Mouse (Mus musculus): ENCODE results near the gene Ankrd35. TPM values are rescaled to one million over a fixed set of nuclear protein-coding genes. Genes with fewer than 3 reads are reported as not detected.

The Ankrd35 gene
- polyA plus RNA-seq, 1 experiment from 2014 or later, result 0.44 TPM

DNA sequence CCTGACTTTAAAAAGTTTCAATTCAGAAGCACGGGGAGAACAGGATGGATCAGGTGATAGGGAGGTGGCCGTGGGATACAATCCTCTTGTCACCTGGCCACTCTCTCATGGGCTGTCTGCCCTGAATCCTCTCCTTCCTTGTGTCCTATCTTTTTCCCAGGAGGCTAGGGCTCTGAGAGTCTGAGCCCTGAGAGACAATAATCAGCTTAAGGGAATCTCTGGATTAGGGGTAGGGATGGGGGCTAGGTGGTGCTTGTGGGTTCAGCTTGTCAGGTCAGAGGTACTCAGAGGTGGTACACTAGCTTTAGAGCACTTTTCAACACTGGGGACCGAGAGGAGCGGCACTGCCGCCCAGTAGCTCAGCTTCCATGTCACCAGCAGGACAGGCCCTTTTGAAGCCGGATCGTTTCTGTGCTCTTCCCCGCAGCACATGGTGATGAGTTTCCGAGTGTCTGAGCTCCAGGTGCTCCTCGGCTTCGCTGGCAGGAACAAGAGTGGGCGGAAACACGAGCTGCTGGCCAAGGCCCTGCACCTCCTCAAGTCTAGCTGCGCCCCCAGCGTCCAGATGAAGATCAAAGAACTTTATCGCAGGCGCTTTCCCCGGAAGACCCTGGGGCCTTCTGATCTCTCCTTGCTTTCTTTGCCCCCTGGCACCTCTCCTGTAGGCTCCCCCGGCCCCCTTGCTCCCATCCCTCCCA lies 29.2 kb downstream of the Ankrd35 start:
- DNase-seq (ENCODE audit: low spot score), result no peak
- no peak for ATAC-seq
- H3K36me3 ChIP-seq (ENCODE audit: insufficient read depth, low read length), result peaks cover 11% of the 10 kb centered on the region
- peaks cover 4% of the 10 kb centered on the region; the same call in 1 of the 2 replicates for H3K4me1 ChIP-seq (ENCODE audit: insufficient read depth, low read depth, low read length)
- no peak overlapping the region for H3K4me3 ChIP-seq (ENCODE audit: low read depth, low read length)
- 56% methylated on average over 19 of the region's 19 CpGs for WGBS
- H3K9me3 ChIP-seq (ENCODE audit: low read length), result no peaks in the 10 kb centered on the region
- no peak overlapping the region for H3K27ac ChIP-seq (ENCODE audit: low read length)
- TF ChIP-seq EP300 (IDR thresholded peaks at IDR 0.05), result no peak
- TF ChIP-seq CTCF (IDR thresholded peaks at IDR 0.05), result no peak
- H3K9ac ChIP-seq (replicated peaks; ENCODE audit: low read depth), result no peak overlapping the region
- no peak overlapping the region for H3K4me2 ChIP-seq (replicated peaks; ENCODE audit: low read depth, low read length)
- no peaks in the 10 kb centered on the region for H3K27me3 ChIP-seq (replicated peaks; ENCODE audit: insufficient read depth, low read length)

DNA sequence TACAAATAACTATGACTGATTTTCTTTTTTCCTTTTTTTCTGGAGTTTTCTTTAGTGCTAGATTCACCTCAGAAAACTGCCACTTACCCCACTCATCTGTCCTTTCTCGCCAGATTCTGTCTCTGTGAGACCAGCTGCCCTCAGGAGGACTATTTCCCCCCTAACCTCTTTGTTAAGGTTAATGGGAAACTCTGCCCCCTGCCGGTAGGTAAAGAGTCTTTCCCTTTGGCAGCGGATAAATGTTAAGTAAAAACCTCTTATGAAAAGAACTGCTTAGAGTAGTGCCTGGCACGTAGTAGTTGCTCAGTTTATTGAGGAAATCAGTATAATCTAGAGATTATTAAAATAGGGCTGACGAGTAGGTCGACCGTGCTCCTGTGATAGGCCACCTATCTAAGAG lies 30.4 kb downstream of the Ankrd35 start:
- Histone ChIP-seq H3K36me3 (ENCODE audit: insufficient read depth, low read length) (peaks cover 22% of the 10 kb centered on the region), H3K9me3 (ENCODE audit: low read length) (no peaks in the 10 kb centered on the region), H3K4me2 (replicated peaks; ENCODE audit: low read depth, low read length) (no peak overlapping the region), H3K4me3 (ENCODE audit: low read depth, low read length) (no peak overlapping the region), H3K27ac (ENCODE audit: low read length) (no peak overlapping the region), H3K4me1 (ENCODE audit: insufficient read depth, low read depth, low read length) (peaks cover 4% of the 10 kb centered on the region; the same call in 1 of the 2 replicates), H3K9ac (replicated peaks; ENCODE audit: low read depth) (no peak overlapping the region), H3K27me3 (replicated peaks; ENCODE audit: insufficient read depth, low read length) (no peaks in the 10 kb centered on the region)
- peak; percentile 65 for TF ChIP-seq CTCF (IDR thresholded peaks at IDR 0.05)
- no peak for TF ChIP-seq EP300 (IDR thresholded peaks at IDR 0.05)
- DNase-seq (ENCODE audit: low spot score) (peak; percentile 65), ATAC-seq (no peak)
- WGBS, result 51% methylated on average over 7 of the region's 7 CpGs

DNA sequence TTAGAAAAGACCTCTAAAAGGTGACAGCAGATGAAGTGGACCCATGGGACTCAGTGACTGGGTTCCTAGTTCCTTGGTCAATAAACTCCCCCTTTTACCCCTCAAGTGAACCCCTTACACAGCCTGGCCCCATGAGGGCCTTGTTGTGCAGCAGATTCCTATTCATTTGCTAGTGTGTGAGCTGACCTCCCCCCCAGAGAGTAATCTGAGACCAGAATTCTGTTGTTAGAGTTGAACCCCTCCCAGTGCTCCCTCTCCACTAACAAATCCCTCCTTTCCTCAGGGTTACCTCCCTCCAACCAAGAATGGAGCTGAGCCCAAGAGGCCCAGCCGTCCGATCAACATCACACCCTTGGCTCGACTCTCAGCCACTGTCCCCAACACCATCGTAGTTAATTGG lies 31.1 kb downstream of the Ankrd35 start:
- no peak overlapping the region for H3K9ac ChIP-seq (replicated peaks; ENCODE audit: low read depth)
- H3K27ac ChIP-seq (ENCODE audit: low read length), result no peak overlapping the region
- no peak overlapping the region for H3K4me2 ChIP-seq (replicated peaks; ENCODE audit: low read depth, low read length)
- H3K4me3 ChIP-seq (ENCODE audit: low read depth, low read length), result no peak overlapping the region
- H3K9me3 ChIP-seq (ENCODE audit: low read length), result no peaks in the 10 kb centered on the region
- ATAC-seq, result no peak
- peaks cover 23% of the 10 kb centered on the region for H3K36me3 ChIP-seq (ENCODE audit: insufficient read depth, low read length)
- 87% methylated on average over 4 of the region's 4 CpGs for WGBS
- TF ChIP-seq EP300 (IDR thresholded peaks at IDR 0.05) (no peak), CTCF (IDR thresholded peaks at IDR 0.05) (no peak)
- no peak for DNase-seq (ENCODE audit: low spot score)
- peaks cover under 1% of the 10 kb centered on the region; the same call in 1 of the 2 replicates for H3K4me1 ChIP-seq (ENCODE audit: insufficient read depth, low read depth, low read length)
- H3K27me3 ChIP-seq (replicated peaks; ENCODE audit: insufficient read depth, low read length), result no peaks in the 10 kb centered on the region

DNA sequence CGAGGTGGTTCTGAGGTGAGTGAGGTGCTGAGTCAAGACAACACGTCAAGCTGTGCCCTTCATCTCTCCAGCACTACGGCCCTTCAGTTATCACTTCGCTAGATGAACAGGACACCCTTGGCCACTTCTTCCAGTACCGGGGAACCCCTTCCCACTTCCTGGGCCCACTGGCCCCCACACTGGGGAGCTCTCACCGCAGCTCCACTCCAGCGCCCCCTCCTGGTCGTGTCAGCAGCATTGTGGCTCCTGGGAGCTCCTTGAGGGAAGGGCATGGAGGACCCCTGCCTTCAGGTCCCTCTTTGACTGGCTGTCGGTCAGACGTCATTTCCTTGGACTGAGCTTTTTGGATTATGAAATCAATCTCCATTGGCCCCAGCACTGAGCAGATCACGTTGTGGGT lies 34.8 kb downstream of the Ankrd35 start:
- no peak overlapping the region for H3K4me2 ChIP-seq (replicated peaks; ENCODE audit: low read depth, low read length)

DNA sequence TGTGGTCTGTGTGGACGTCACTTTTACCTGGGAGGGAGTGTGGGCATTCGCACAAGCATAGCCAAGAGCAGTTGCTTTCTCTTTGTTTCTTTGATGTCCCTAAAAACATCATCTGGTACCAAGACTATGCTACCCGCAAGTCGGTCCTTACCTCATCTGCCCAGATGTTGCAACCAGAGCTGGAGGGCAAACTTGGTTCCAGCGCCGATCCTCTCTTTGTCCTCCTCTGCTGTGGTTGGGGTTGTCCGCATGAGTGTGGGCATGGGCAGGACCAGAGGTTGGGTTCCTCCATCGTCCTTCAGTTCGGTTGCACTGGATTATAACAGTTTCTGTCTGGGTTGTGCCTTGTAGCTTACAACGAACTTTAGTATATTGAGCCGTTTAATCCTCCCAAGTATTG lies 36.3 kb downstream of the Ankrd35 start:
- H3K27me3 ChIP-seq (replicated peaks; ENCODE audit: insufficient read depth, low read length), result no peaks in the 10 kb centered on the region
- WGBS, result 91% methylated on average over 11 of the region's 11 CpGs
- no peak overlapping the region for H3K9ac ChIP-seq (replicated peaks; ENCODE audit: low read depth)
- no peak for TF ChIP-seq CTCF (IDR thresholded peaks at IDR 0.05)
- no peak for TF ChIP-seq EP300 (IDR thresholded peaks at IDR 0.05)
- H3K4me3 ChIP-seq (ENCODE audit: low read depth, low read length), result no peak overlapping the region
- no peak for DNase-seq (ENCODE audit: low spot score)
- H3K4me2 ChIP-seq (replicated peaks; ENCODE audit: low read depth, low read length), result no peak overlapping the region
- peaks cover 6% of the 10 kb centered on the region; the same call in 1 of the 2 replicates for H3K4me1 ChIP-seq (ENCODE audit: insufficient read depth, low read depth, low read length)
- H3K9me3 ChIP-seq (ENCODE audit: low read length), result no peaks in the 10 kb centered on the region
- peaks cover 24% of the 10 kb centered on the region for H3K36me3 ChIP-seq (ENCODE audit: insufficient read depth, low read length)
- no peak overlapping the region for H3K27ac ChIP-seq (ENCODE audit: low read length)
- no peak for ATAC-seq

More for the DNA sequence above, 34.8 kb downstream of the Ankrd35 start:
- TF ChIP-seq CTCF (IDR thresholded peaks at IDR 0.05), result peak; percentile 65
- TF ChIP-seq EP300 (IDR thresholded peaks at IDR 0.05), result no peak
- DNase-seq (ENCODE audit: low spot score), result no peak
- Histone ChIP-seq H3K27ac (ENCODE audit: low read length) (no peak overlapping the region), H3K4me1 (ENCODE audit: insufficient read depth, low read depth, low read length) (peaks cover 6% of the 10 kb centered on the region; the same call in 1 of the 2 replicates), H3K27me3 (replicated peaks; ENCODE audit: insufficient read depth, low read length) (no peaks in the 10 kb centered on the region), H3K4me3 (ENCODE audit: low read depth, low read length) (no peak overlapping the region), H3K9ac (replicated peaks; ENCODE audit: low read depth) (no peak overlapping the region), H3K9me3 (ENCODE audit: low read length) (no peaks in the 10 kb centered on the region), H3K36me3 (ENCODE audit: insufficient read depth, low read length) (peaks cover 23% of the 10 kb centered on the region)
- no peak for ATAC-seq
- 66% methylated on average over 11 of the region's 11 CpGs for WGBS

DNA sequence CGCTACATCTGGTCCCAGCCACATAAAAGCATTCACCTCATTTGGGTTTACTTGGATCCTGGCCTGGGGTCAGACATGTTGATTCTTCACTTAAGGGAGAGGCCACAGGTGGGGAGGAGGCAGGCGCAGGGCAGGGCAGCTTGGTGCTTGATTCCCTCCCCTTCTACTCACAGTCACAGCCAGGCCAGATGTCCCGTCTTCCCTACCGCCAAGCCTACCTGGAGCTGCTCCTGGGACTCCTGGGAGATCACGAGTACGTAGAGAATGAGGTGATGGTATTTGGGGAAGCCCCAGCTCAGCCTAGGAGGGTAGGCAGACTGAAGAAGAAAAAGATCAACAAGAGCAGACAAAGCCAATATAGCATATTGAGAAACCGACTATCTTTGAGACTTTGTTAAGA lies 37.1 kb downstream of the Ankrd35 start:
- Histone ChIP-seq H3K27ac (ENCODE audit: low read length) (no peak overlapping the region), H3K4me1 (ENCODE audit: insufficient read depth, low read depth, low read length) (peaks cover 6% of the 10 kb centered on the region; the same call in 1 of the 2 replicates), H3K4me3 (ENCODE audit: low read depth, low read length) (no peak overlapping the region), H3K36me3 (ENCODE audit: insufficient read depth, low read length) (peaks cover 27% of the 10 kb centered on the region), H3K9ac (replicated peaks; ENCODE audit: low read depth) (no peak overlapping the region), H3K4me2 (replicated peaks; ENCODE audit: low read depth, low read length) (no peak overlapping the region), H3K27me3 (replicated peaks; ENCODE audit: insufficient read depth, low read length) (no peaks in the 10 kb centered on the region), H3K9me3 (ENCODE audit: low read length) (no peaks in the 10 kb centered on the region)
- ATAC-seq (no peak), DNase-seq (ENCODE audit: low spot score) (peak; percentile 13)
- TF ChIP-seq CTCF (IDR thresholded peaks at IDR 0.05), result no peak
- no peak for TF ChIP-seq EP300 (IDR thresholded peaks at IDR 0.05)
- 62% methylated on average over 7 of the region's 7 CpGs for WGBS

All from lung, postnatal 0 days (tissue).